Mouse (Mus musculus) hindbrain, embryonic 11.5 days (tissue): ENCODE results near the gene Pf4. TPM values are rescaled to one million over a fixed set of nuclear protein-coding genes. Genes with fewer than 3 reads are reported as not detected.

Experiments used
- ATAC-seq: fragments of 200-750 bp; cut with Nextera tagmentation; 2 replicates; pipeline ENCODE4 v1.8.0; 2017; ENCODE audit warnings: mild to moderate bottlenecking, moderate TSS enrichment, moderate library complexity; ENCODE audit not compliant: low FRiP score
- DNase-seq: peaks from one replicate; pipeline ENCODE4 v3.0.0-alpha.2; 2015; ENCODE audit warnings: low spot score
- H3K27ac ChIP-seq: fragments of 300-500 bp; sonication (generic); 2 replicates; pipeline ENCODE4 v1.5.1; 2014; ENCODE audit warnings: mild to moderate bottlenecking, low read depth, low read length
- H3K27me3 ChIP-seq: fragments of 300-500 bp; sonication (generic); 2 replicates; pipeline ENCODE4 v1.6.1; 2014; ENCODE audit warnings: mild to moderate bottlenecking, low read length, moderate library complexity, mixed read lengths; ENCODE audit not compliant: control insufficient read depth, insufficient read depth
- H3K36me3 ChIP-seq: fragments of 300-500 bp; sonication (generic); 2 replicates; pipeline ENCODE4 v1.6.1; 2014; ENCODE audit warnings: mild to moderate bottlenecking, low read length, moderate library complexity, mixed read lengths; ENCODE audit not compliant: control insufficient read depth, insufficient read depth
- H3K4me1 ChIP-seq: fragments of 300-500 bp; sonication (generic); replicated peaks from 2 replicates; pipeline ENCODE4 v1.6.1; 2014; ENCODE audit warnings: low read length, mixed read lengths; ENCODE audit not compliant: control insufficient read depth, insufficient read depth
- H3K4me2 ChIP-seq: fragments of 300-500 bp; sonication (generic); replicated peaks from 2 replicates; pipeline ENCODE4 v1.6.1; 2014; ENCODE audit warnings: mild to moderate bottlenecking, low read depth, low read length
- H3K4me3 ChIP-seq: fragments of 300-500 bp; sonication (generic); 2 replicates; pipeline ENCODE4 v1.5.1; 2014; ENCODE audit warnings: low read depth, low read length
- H3K9ac ChIP-seq: fragments of 300-500 bp; sonication (generic); 2 replicates; pipeline ENCODE4 v1.6.1; 2014; ENCODE audit warnings: low read depth, low read length
- H3K9me3 ChIP-seq: fragments of 300-500 bp; sonication (generic); 2 replicates; pipeline ENCODE4 v1.6.1; 2016; ENCODE audit warnings: low read length; ENCODE audit not compliant: control insufficient read depth
- WGBS: fragments of 180-500 bp; shearing (Covaris S2); extraction: QIAGEN DNeasy Blood & Tissue Kit; methylation state at CpG from one replicate; pipeline ENCODE4 v1.1.7; 2014; 5-methylcytosine and 5-hydroxymethylcytosine counted together
- polyA plus RNA-seq: library from polyadenylated mRNA; unstranded; fragments of >200 nt; fragmentation: Nextera tagmentation; extraction: Ambion mirVana; gene quantifications from 2 replicates; pipeline ENCODE4 v1.2.1, GENCODE M21; 2014

The Pf4 gene
- polyA plus RNA-seq, 1 experiment from 2014 or later: 91.8 TPM

DNA sequence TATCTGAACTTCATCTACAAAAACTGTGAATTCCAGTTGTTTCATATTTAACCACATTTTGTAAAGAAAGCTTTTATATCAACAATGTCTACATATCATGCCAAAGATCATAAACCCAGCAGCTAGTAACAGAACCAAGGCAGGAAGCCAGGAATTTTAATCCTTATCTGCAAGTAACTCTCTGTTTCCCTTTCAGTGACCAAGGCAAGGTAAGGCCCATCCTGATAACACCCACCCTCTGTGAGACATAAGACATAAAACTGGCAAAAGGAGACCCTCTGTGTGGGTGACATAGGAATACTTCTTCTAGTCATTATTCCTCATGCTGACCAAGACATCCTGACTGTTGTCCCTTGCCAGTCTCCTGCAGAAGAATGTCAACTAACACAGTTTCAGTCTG lies 32.3 kb downstream of the Pf4 start:
- H3K4me1 ChIP-seq: no peaks in the 10 kb centered on the region
- H3K9me3 ChIP-seq: no peaks in the 10 kb centered on the region
- no peak overlapping the region for H3K4me2 ChIP-seq
- H3K27me3 ChIP-seq: no peaks in the 10 kb centered on the region
- H3K36me3 ChIP-seq: no peaks in the 10 kb centered on the region
- ATAC-seq (no peak), DNase-seq (no peak)
- H3K4me3 ChIP-seq: no peak overlapping the region
- no peak overlapping the region for H3K27ac ChIP-seq
- no peak overlapping the region for H3K9ac ChIP-seq

- no peak for DNase-seq
- H3K27me3 ChIP-seq: no peaks in the 10 kb centered on the region
- H3K27ac ChIP-seq: no peak overlapping the region
- no peak overlapping the region for H3K9ac ChIP-seq
- ATAC-seq: no peak
- no peak overlapping the region for H3K4me2 ChIP-seq
- no peak overlapping the region for H3K4me3 ChIP-seq
- no peaks in the 10 kb centered on the region for H3K9me3 ChIP-seq
- H3K36me3 ChIP-seq: no peaks in the 10 kb centered on the region
- no peaks in the 10 kb centered on the region for H3K4me1 ChIP-seq
Observed at GRCm38 (mm10) chr5:90806050-90806449, 33.8 kb downstream of the Pf4 start.

- Histone ChIP-seq H3K9me3 (no peaks in the 10 kb centered on the region), H3K9ac (no peak overlapping the region), H3K36me3 (no peaks in the 10 kb centered on the region), H3K27me3 (no peaks in the 10 kb centered on the region), H3K4me2 (no peak overlapping the region), H3K27ac (no peak overlapping the region), H3K4me1 (no peaks in the 10 kb centered on the region), H3K4me3 (no peak overlapping the region)
- DNase-seq: no peak
- ATAC-seq: no peak
- 88% methylated on average over 3 of the region's 3 CpGs for WGBS
Observed at GRCm38 (mm10) chr5:90807176-90807950, 35.1 kb downstream of the Pf4 start.

DNA sequence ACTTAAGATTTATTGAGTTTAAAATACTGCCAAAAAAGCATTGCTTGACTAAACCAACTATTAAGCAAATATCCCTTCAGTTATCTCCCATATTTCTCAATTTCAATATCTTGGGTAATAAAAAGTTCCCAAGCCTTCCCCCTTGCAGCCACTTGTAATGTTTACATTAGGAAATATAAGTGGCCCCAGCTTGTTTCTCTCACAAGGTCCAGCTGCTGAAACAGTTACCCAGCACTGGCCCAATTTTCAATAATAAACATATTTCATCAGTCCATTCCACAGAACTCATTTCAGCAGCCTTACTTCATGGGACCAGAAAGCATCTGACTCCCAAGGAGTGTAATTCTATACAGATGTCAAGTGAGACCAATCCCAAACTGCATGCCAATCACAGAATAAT lies 47.5 kb downstream of the Pf4 start:
- no peak for ATAC-seq
- Histone ChIP-seq H3K9ac (no peak overlapping the region), H3K4me1 (no peaks in the 10 kb centered on the region), H3K9me3 (no peaks in the 10 kb centered on the region), H3K4me2 (no peak overlapping the region), H3K27me3 (no peaks in the 10 kb centered on the region), H3K36me3 (no peaks in the 10 kb centered on the region), H3K27ac (no peak overlapping the region), H3K4me3 (no peak overlapping the region)
- no peak for DNase-seq

Other genes with a start within 250 kb of the Pf4 start
- gene 5830473C10Rik, start 211.3 kb upstream of the Pf4 start, polyA plus RNA-seq: not detected in 2 replicates
- gene Rassf6, start 131.8 kb upstream of the Pf4 start, polyA plus RNA-seq: 0.29 and 1.2 TPM in 2 replicates
- 0.13 and 0.17 TPM in 2 replicates for gene Cxcl5, start 13.1 kb upstream of the Pf4 start, polyA plus RNA-seq
- gene Ppbp, start 3.9 kb upstream of the Pf4 start, polyA plus RNA-seq: 20.7 and 21.4 TPM in 2 replicates
- 0.17 and 0.45 TPM in 2 replicates for gene Cxcl3, start 13.7 kb downstream of the Pf4 start, polyA plus RNA-seq
- 0.07 and 0.11 TPM in 2 replicates for gene Cxcl15, start 22.1 kb downstream of the Pf4 start, polyA plus RNA-seq
- gene Cxcl1, start 118.8 kb downstream of the Pf4 start, polyA plus RNA-seq: 0.29 TPM in 1 of 2 replicates, not detected in the other
- gene Cxcl2, start 131.4 kb downstream of the Pf4 start, polyA plus RNA-seq: not detected in 2 replicates
- gene Mthfd2l, start 158.7 kb downstream of the Pf4 start, polyA plus RNA-seq: 92.7 and 94.7 TPM in 2 replicates